Mouse (Mus musculus) left cerebral cortex, postnatal 25 days (tissue): ENCODE measurements around the gene Vmn1r84. TPM values are rescaled to one million over a fixed set of nuclear protein-coding genes. Genes with fewer than 3 reads are reported as not detected.

Experiments
- DNase-seq, 2 experiments: peaks; one replicate each; pipeline ENCODE4 v3.0.0; 2022; ENCODE audit warnings: low spot score in 2 of 2, mixed read lengths in 1 of 2
- intact Hi-C: fragments of 180-260 bp; cut with DNase I; formaldehyde crosslinking; loops from one replicate; pipeline ENCODE4 v1.15.1; 2025
- microRNA-seq, 2 experiments: library from miRNA; unstranded; fragments of <30 nt; microRNA quantifications; one replicate each; pipeline ENCODE4 v1.2.0; 2022
- total RNA-seq, 2 experiments: library from RNA; stranded (reverse); gene quantifications; 2 replicates each; pipeline ENCODE4 v1.2.3; 2021

Gene Vmn1r84
- not detected for total RNA-seq

- no peak for DNase-seq
- intact Hi-C loops: no loop called here
Measured at GRCm38 (mm10) chr7:12369173-12369572, at the start of gene Vmn1r84. Vmn1r84 (minus strand) TSS chr7:12369273.

GRCm38 (mm10) chr7:12329381-12329780, 39.7 kb downstream of the Vmn1r84 start, which contains the start of gene Vmn1r83:
Vmn1r83 (minus strand) TSS chr7:12329481.
- intact Hi-C loops: no loop called here
- DNase-seq: no peak

Small RNAs within 50 kb of the gene (microRNA-seq; reads per million reads assigned to microRNA genes)
- 0 reads per million in 2 experiments for gene Gm23521

Other genes starting within 250 kb of the Vmn1r84 start
- not detected for gene Vmn1r78, start 219.0 kb downstream of the Vmn1r84 start, total RNA-seq
- not detected for gene Vmn1r79, start 198.0 kb downstream of the Vmn1r84 start, total RNA-seq
- not detected for gene Vmn1r80, start 180.0 kb downstream of the Vmn1r84 start, total RNA-seq
- not detected for gene Vmn1r81, start 101.0 kb downstream of the Vmn1r84 start, total RNA-seq
- gene Vmn1r82, start 68.8 kb downstream of the Vmn1r84 start, total RNA-seq: not detected
- gene Vmn1r83, start 39.8 kb downstream of the Vmn1r84 start, total RNA-seq: not detected
- 1 to 10 TPM; 8.3 to 8.6 TPM for gene Zfp551, start 53.5 kb upstream of the Vmn1r84 start, total RNA-seq
- gene Zfp606, start 109.0 kb upstream of the Vmn1r84 start, total RNA-seq: 10 to 100 TPM; 10.8 to 13.0 TPM
- gene 2900092C05Rik, start 143.2 kb upstream of the Vmn1r84 start, total RNA-seq: not detected
- gene Vmn2r53, start 239.5 kb upstream of the Vmn1r84 start, total RNA-seq: under 1 TPM; 0.05 TPM